In the genomic region with DNA sequence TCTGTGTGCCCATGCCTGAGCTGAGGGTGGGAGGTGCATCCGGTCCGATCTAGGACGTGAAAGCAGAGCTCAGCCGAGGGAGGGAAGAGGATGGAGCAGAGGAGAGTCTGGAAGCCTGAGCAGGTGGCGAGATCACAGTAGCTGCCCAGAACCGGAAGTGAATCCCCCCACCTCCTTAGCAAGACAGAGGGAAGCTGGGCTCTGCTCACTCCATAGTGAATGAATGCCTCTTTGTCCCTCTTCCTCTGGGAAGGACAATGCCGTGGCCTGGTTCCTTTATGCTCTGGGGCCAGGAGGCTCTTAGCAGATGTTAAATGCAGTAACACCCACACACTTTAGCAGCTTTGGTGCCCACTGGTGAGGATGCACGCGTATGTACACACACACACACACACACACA, we compare ENCODE assay signal across 14 mouse cellular contexts. TPM values are rescaled to one million over a fixed set of nuclear protein-coding genes. Genes with fewer than 3 reads are reported as not detected.
DNase-seq lines count a peak whose midpoint lies in the region; ATAC-seq and TF ChIP-seq lines count a peak whose summit lies in the region.
"Had no signal": no experiment of that assay in that cellular context is flagged by ENCODE, and none has a peak within 500 bp of the region (broad histone marks: within the 10 kb centered on the region; RNA-seq: fewer than 3 reads in every experiment).

No protein-coding gene starts in this region.

- no peaks in the 10 kb centered on the region for H3K27me3 ChIP-seq in intestine, embryonic 14.5 days (replicated peaks; ENCODE audit: control insufficient read depth, insufficient read depth, low read length)
- no peaks in the 10 kb centered on the region for H3K27me3 ChIP-seq in intestine, postnatal 0 days (replicated peaks; ENCODE audit: control insufficient read depth, insufficient read depth, low read length)
- no peaks in the 10 kb centered on the region for H3K27me3 ChIP-seq in forebrain, embryonic 15.5 days
- peaks cover 3% of the 10 kb centered on the region; the same call in 1 of the 2 replicates for H3K27me3 ChIP-seq in midbrain, embryonic 10.5 days (ENCODE audit: low read depth, poor library complexity, severe bottlenecking)
- H3K27me3 ChIP-seq in neural tube, embryonic 15.5 days (replicated peaks): no peaks in the 10 kb centered on the region

- no peak for TF ChIP-seq CTCF in intestine, postnatal 0 days (IDR thresholded peaks at IDR 0.05; ENCODE audit: low read depth)

- no peak overlapping the region for H3K4me2 ChIP-seq in intestine, embryonic 14.5 days (ENCODE audit: low read length)
- H3K4me2 ChIP-seq in intestine, postnatal 0 days (replicated peaks; ENCODE audit: low read depth): no peak overlapping the region
- no peak overlapping the region for H3K4me2 ChIP-seq in forebrain, embryonic 15.5 days (replicated peaks)
- no peak overlapping the region for H3K4me2 ChIP-seq in neural tube, embryonic 15.5 days
- H3K4me2 ChIP-seq: liver, embryonic 13.5 days had no signal

- DNase-seq in intestine, embryonic 14.5 days (ENCODE audit: low spot score): no peak
- DNase-seq in midbrain, embryonic 10.5 days (ENCODE audit: low spot score): peak; percentile 47
- no peak for DNase-seq in thymus, postnatal 10 days (ENCODE audit: low spot score in 2 of 2)
- DNase-seq in adrenal gland, postnatal 14 days: no peak
- no peak for DNase-seq in adrenal gland, adult 8-10 months
- DNase-seq: cerebellum, adult 11-12 months; heart, postnatal 14 days; kidney, postnatal 36 days; liver, embryonic 13.5 days; lung, postnatal 36 days; thymus, adult 18-20 months had no signal

- peak overlapping the region; percentile 38; the same call in 1 of the 2 replicates for H3K27ac ChIP-seq in intestine, embryonic 14.5 days (ENCODE audit: low read depth)
- no peak overlapping the region for H3K27ac ChIP-seq in intestine, postnatal 0 days (ENCODE audit: low read depth, low read length)
- peak overlapping the region; percentile 46 for H3K27ac ChIP-seq in forebrain, embryonic 15.5 days (replicated peaks)
- H3K27ac ChIP-seq in midbrain, embryonic 10.5 days (replicated peaks): peak overlapping the region; percentile 87
- 0 out of 2 replicates have a peak overlapping the region, but pooled peaks have one; percentile 18 for H3K27ac ChIP-seq in neural tube, embryonic 15.5 days (replicated peaks)
- H3K27ac ChIP-seq: liver, embryonic 13.5 days had no signal

- H3K9me3 ChIP-seq in intestine, embryonic 14.5 days (ENCODE audit: control insufficient read depth, low read length): no peaks in the 10 kb centered on the region
- H3K9me3 ChIP-seq in intestine, postnatal 0 days (ENCODE audit: control insufficient read depth): no peaks in the 10 kb centered on the region
- no peaks in the 10 kb centered on the region for H3K9me3 ChIP-seq in forebrain, embryonic 15.5 days
- no peaks in the 10 kb centered on the region for H3K9me3 ChIP-seq in midbrain, embryonic 10.5 days (replicated peaks)
- H3K9me3 ChIP-seq in neural tube, embryonic 15.5 days (replicated peaks): no peaks in the 10 kb centered on the region
- H3K9me3 ChIP-seq: liver, embryonic 13.5 days had no signal

- H3K4me3 ChIP-seq in intestine, embryonic 14.5 days (ENCODE audit: low read depth, low read length): no peak overlapping the region
- H3K4me3 ChIP-seq in intestine, postnatal 0 days (ENCODE audit: low read depth, low read length): no peak overlapping the region
- no peak overlapping the region for H3K4me3 ChIP-seq in forebrain, embryonic 15.5 days
- no peak overlapping the region for H3K4me3 ChIP-seq in midbrain, embryonic 10.5 days
- H3K4me3 ChIP-seq in neural tube, embryonic 15.5 days (replicated peaks): no peak overlapping the region
- H3K4me3 ChIP-seq: liver, embryonic 13.5 days had no signal

- H3K4me1 ChIP-seq in intestine, embryonic 14.5 days (replicated peaks; ENCODE audit: control insufficient read depth, insufficient read depth, low read length): no peaks in the 10 kb centered on the region
- no peaks in the 10 kb centered on the region for H3K4me1 ChIP-seq in intestine, postnatal 0 days (replicated peaks; ENCODE audit: control insufficient read depth, insufficient read depth, low read length)
- H3K4me1 ChIP-seq in forebrain, embryonic 15.5 days: peaks cover 22% of the 10 kb centered on the region
- peaks cover 18% of the 10 kb centered on the region for H3K4me1 ChIP-seq in midbrain, embryonic 10.5 days
- peaks cover 7% of the 10 kb centered on the region; the same call in 1 of the 2 replicates for H3K4me1 ChIP-seq in neural tube, embryonic 15.5 days
- H3K4me1 ChIP-seq: liver, embryonic 13.5 days had no signal

- no peaks in the 10 kb centered on the region for H3K36me3 ChIP-seq in intestine, embryonic 14.5 days (ENCODE audit: control insufficient read depth, insufficient read depth, low read length)
- H3K36me3 ChIP-seq in intestine, postnatal 0 days (ENCODE audit: control insufficient read depth, insufficient read depth): no peaks in the 10 kb centered on the region
- H3K36me3 ChIP-seq in forebrain, embryonic 15.5 days: no peaks in the 10 kb centered on the region
- no peaks in the 10 kb centered on the region for H3K36me3 ChIP-seq in midbrain, embryonic 10.5 days
- H3K36me3 ChIP-seq in neural tube, embryonic 15.5 days: no peaks in the 10 kb centered on the region
- H3K36me3 ChIP-seq: liver, embryonic 13.5 days had no signal

- no peak overlapping the region for H3K9ac ChIP-seq in intestine, embryonic 14.5 days (ENCODE audit: low read length)
- no peak overlapping the region for H3K9ac ChIP-seq in intestine, postnatal 0 days (ENCODE audit: low read depth, low read length)
- H3K9ac ChIP-seq in forebrain, embryonic 15.5 days (replicated peaks): no peak overlapping the region
- H3K9ac ChIP-seq in neural tube, embryonic 15.5 days (replicated peaks): no peak overlapping the region
- H3K9ac ChIP-seq: liver, embryonic 13.5 days had no signal

- 55% methylated on average over 9 of the region's 9 CpGs for WGBS in intestine, embryonic 14.5 days
- 68% methylated on average over 9 of the region's 9 CpGs for WGBS in intestine, postnatal 0 days
- WGBS in forebrain, embryonic 15.5 days: 8% methylated on average over 9 of the region's 9 CpGs
- WGBS in midbrain, embryonic 10.5 days: 37% methylated on average over 9 of the region's 9 CpGs
- WGBS in neural tube, embryonic 15.5 days: 18% methylated on average over 8 of the region's 9 CpGs

- ATAC-seq in intestine, embryonic 14.5 days (replicated peaks; ENCODE audit: low FRiP score, low TSS enrichment, low read depth): peak; percentile 43; the same call in 1 of the 2 replicates
- no peak for ATAC-seq in intestine, postnatal 0 days
- ATAC-seq in forebrain, embryonic 15.5 days (replicated peaks): peak; percentile 59
- no peak; the same call in 1 of the 2 replicates for ATAC-seq in neural tube, embryonic 15.5 days (ENCODE audit: low FRiP score)

RNA-seq across cellular contexts. Expression of a gene that starts 36.3 kb away (rescaled TPM):
- polyA plus RNA-seq in intestine, embryonic 14.5 days (2014; fragmentation: Nextera tagmentation; extraction: Ambion mirVana): 73.2 and 75.0 TPM in 2 replicates
- polyA plus RNA-seq in intestine, postnatal 0 days (2015; fragmentation: Nextera tagmentation; extraction: Ambion mirVana): 20.4 and 23.0 TPM in 2 replicates
- polyA plus RNA-seq in forebrain, embryonic 15.5 days (2015; fragmentation: Nextera tagmentation; extraction: Ambion mirVana): 73.6 and 81.7 TPM in 2 replicates
- polyA plus RNA-seq in midbrain, embryonic 10.5 days (2016; fragmentation: Nextera tagmentation; extraction: Ambion mirVana): 109 and 110 TPM in 2 replicates
- 24.8 and 40.5 TPM in 2 replicates for polyA plus RNA-seq in neural tube, embryonic 15.5 days (2015; fragmentation: Nextera tagmentation; extraction: Ambion mirVana)
- 21.5 and 24.1 TPM in 2 replicates for total RNA-seq in adrenal gland, postnatal 14 days (2021)
- 10 to 100 TPM; 16.4 to 18.0 (median 17.4) TPM for total RNA-seq in adrenal gland, adult 8-10 months (2022)

Comparison
In these comparisons a context has a peak if more than half of its experiments do, and no peak if none do; other contexts are left out.
1. ATAC-seq: peak in intestine, embryonic 14.5 days (single experiment) and forebrain, embryonic 15.5 days (single experiment); none in intestine, postnatal 0 days (single experiment) and neural tube, embryonic 15.5 days (single experiment).